Mouse (Mus musculus): ENCODE measurements around the gene Srgap1. TPM values are rescaled to one million over a fixed set of nuclear protein-coding genes. Genes with fewer than 3 reads are reported as not detected.

Gene Srgap1
- polyA plus RNA-seq, 1 experiment = 1.0 TPM

DNA sequence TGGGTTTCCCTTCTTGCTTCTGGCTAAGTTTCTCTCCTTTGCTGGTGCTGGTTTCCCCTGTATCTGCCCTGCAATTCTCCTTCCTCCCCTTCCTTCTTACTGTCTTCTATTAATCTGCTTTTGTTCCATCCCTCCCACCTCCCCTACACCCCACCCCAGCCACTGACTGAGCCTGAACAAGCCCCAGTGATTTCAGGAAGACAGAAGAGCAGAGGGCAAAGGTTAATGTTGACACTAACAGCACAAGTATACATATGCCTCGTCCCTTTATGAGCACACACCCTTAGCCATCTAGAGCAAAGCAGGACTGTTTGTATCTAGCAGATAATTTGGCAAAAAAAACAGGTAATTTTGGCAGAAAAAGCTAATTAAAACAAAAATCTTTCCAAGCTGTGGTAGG is 291.3 kb downstream of the Srgap1 start:
- WGBS = 62% methylated on average over 1 of the region's 1 CpGs
- no peak overlapping the region for H3K27ac ChIP-seq (ENCODE audit: control insufficient read depth, insufficient read depth, low read depth, low read length, poor library complexity)
- no peak overlapping the region for H3K4me3 ChIP-seq (replicated peaks; ENCODE audit: control insufficient read depth, low read depth, low read length)
- no peak for TF ChIP-seq CTCF (IDR thresholded peaks at IDR 0.05; ENCODE audit: control insufficient read depth, insufficient read depth, low read length)
- TF ChIP-seq POLR2A (IDR thresholded peaks at IDR 0.05; ENCODE audit: borderline replicate concordance, control insufficient read depth, low read depth, low read length) = no peak
- no peaks in the 10 kb centered on the region for H3K4me1 ChIP-seq (ENCODE audit: control insufficient read depth, insufficient read depth, low read length)

- H3K4me3 ChIP-seq (replicated peaks; ENCODE audit: control insufficient read depth, low read depth, low read length) = no peak overlapping the region
- no peak overlapping the region for H3K27ac ChIP-seq (ENCODE audit: control insufficient read depth, insufficient read depth, low read depth, low read length, poor library complexity)
- no peaks in the 10 kb centered on the region for H3K4me1 ChIP-seq (ENCODE audit: control insufficient read depth, insufficient read depth, low read length)
- WGBS = 66% methylated on average over 5 of the region's 5 CpGs
- TF ChIP-seq CTCF (IDR thresholded peaks at IDR 0.05; ENCODE audit: control insufficient read depth, insufficient read depth, low read length) (no peak), POLR2A (IDR thresholded peaks at IDR 0.05; ENCODE audit: borderline replicate concordance, control insufficient read depth, low read depth, low read length) (no peak)
Measured at GRCm38 (mm10) chr10:121754237-121754636, 292.9 kb downstream of the Srgap1 start.

- TF ChIP-seq POLR2A (IDR thresholded peaks at IDR 0.05; ENCODE audit: borderline replicate concordance, control insufficient read depth, low read depth, low read length) (no peak), CTCF (IDR thresholded peaks at IDR 0.05; ENCODE audit: control insufficient read depth, insufficient read depth, low read length) (no peak)
- Histone ChIP-seq H3K4me1 (ENCODE audit: control insufficient read depth, insufficient read depth, low read length) (no peaks in the 10 kb centered on the region), H3K27ac (ENCODE audit: control insufficient read depth, insufficient read depth, low read depth, low read length, poor library complexity) (peak overlapping the region; percentile 40), H3K4me3 (replicated peaks; ENCODE audit: control insufficient read depth, low read depth, low read length) (peak overlapping the region; percentile 25)
- 71% methylated on average over 12 of the region's 12 CpGs for WGBS
Measured at GRCm38 (mm10) chr10:121750175-121750574, 296.9 kb downstream of the Srgap1 start.

DNA sequence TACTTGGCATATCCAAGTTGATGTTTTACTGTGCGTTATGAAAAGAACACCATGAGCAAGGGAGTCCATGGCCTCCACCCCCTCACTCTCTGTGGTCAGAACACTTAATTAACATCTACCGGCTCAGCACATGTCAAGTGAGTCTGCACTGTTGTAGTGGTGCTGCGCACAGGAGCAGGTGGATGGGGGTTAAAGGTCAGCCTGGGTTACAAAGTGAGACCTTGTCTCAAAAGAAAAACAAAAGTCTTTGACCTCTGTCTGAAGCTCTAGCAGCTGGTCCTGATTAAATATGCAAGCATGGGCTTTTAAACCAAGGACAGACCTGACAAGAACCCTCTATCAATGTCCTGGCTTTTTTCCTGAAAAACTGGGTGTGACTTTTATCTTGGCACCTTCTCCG is 304.8 kb downstream of the Srgap1 start:
- H3K27ac ChIP-seq (ENCODE audit: control insufficient read depth, insufficient read depth, low read depth, low read length, poor library complexity) = no peak overlapping the region
- WGBS = 75% methylated on average over 4 of the region's 4 CpGs
- H3K4me3 ChIP-seq (replicated peaks; ENCODE audit: control insufficient read depth, low read depth, low read length) = no peak overlapping the region
- H3K4me1 ChIP-seq (ENCODE audit: control insufficient read depth, insufficient read depth, low read length) = no peaks in the 10 kb centered on the region; the same call in 1 of the 2 replicates
- TF ChIP-seq CTCF (IDR thresholded peaks at IDR 0.05; ENCODE audit: control insufficient read depth, insufficient read depth, low read length) = no peak
- no peak for TF ChIP-seq POLR2A (IDR thresholded peaks at IDR 0.05; ENCODE audit: borderline replicate concordance, control insufficient read depth, low read depth, low read length)

DNA sequence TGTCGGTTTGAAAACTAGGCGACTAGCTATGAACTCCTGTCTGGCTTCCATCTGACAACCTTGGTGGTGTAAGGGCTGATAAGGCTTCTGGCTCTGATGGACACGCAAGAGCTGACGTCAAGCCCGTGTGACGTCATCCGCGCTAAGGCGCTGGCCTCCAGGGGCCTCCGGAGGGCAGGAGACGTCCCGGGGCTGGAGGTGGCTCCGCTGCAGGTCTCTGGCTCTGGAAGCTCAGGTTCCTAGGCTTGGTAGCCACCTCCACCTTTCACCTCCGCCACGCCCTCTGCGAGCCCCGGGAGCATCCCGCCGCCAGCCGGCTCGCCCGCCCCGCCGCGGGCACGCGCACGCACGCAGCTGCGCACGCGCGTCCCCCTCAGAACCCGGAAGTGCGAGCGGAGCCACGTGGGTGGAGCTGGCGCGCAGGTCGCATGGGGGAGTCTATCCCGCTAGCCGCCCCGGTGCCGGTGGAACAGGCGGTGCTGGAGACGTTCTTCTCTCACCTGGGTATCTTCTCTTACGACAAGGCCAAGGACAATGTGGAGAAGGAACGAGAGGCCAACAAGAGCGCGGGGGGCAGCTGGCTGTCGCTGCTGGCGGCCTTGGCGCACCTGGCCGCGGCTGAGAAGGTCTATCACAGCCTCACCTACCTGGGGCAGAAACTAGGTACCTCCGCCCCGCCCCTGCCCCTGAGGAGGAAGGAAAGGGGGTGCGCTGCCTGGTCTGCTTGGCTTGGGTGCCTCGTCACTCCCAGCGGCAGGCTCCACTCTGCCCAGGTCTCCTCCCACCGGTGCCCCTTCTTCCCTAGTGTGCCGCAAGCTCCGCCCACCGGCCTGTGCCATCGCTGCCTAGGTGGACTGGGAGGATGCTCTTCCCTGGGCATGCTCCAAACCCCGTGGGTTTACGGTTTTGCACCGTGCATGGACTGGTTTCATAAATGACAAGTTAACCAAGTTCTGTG is 307.3 kb downstream of the Srgap1 start, which contains the start of gene BC048403:
BC048403 (plus strand) TSS at position 390 of the 958 bp plus-strand sequence.
- TF ChIP-seq CTCF (IDR thresholded peaks at IDR 0.05; ENCODE audit: control insufficient read depth, insufficient read depth, low read length) (no peak), POLR2A (IDR thresholded peaks at IDR 0.05; ENCODE audit: borderline replicate concordance, control insufficient read depth, low read depth, low read length) (peak; percentile 68; the same call in 1 of the 2 replicates)
- Histone ChIP-seq H3K27ac (ENCODE audit: control insufficient read depth, insufficient read depth, low read depth, low read length, poor library complexity) (peak within 1 kb of the TSS; percentile 9; the same call in 1 of the 2 replicates), H3K4me3 (replicated peaks; ENCODE audit: control insufficient read depth, low read depth, low read length) (peak within 1 kb of the TSS; percentile 87), H3K4me1 (ENCODE audit: control insufficient read depth, insufficient read depth, low read length) (no peaks in the 10 kb centered on the region; the same call in 1 of the 2 replicates)
- under 1% methylated on average over 66 of the region's 68 CpGs for WGBS

DNA sequence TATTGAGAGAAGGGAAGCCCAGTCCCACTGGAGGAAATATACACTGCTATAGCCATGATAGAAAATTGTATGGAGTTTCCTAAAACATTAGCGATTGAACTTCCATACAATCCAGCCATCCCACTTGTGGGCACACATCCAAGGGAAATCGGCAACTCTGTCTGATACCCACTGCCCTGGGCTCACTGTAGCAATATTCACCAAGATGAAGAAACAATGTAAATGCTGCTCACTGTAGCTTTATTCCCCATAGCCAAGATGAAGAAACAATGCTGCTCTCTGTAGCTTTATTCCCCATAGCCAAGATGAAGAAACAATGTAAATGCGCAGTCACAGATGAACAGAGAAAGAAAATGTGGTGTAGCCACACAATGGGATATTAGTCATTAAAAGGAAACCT is 309.9 kb downstream of the Srgap1 start:
- Histone ChIP-seq H3K4me1 (ENCODE audit: control insufficient read depth, insufficient read depth, low read length) (no peaks in the 10 kb centered on the region; the same call in 1 of the 2 replicates), H3K4me3 (replicated peaks; ENCODE audit: control insufficient read depth, low read depth, low read length) (no peak overlapping the region), H3K27ac (ENCODE audit: control insufficient read depth, insufficient read depth, low read depth, low read length, poor library complexity) (no peak overlapping the region)
- 88% methylated on average over 3 of the region's 3 CpGs for WGBS
- TF ChIP-seq CTCF (IDR thresholded peaks at IDR 0.05; ENCODE audit: control insufficient read depth, insufficient read depth, low read length) (no peak), POLR2A (IDR thresholded peaks at IDR 0.05; ENCODE audit: borderline replicate concordance, control insufficient read depth, low read depth, low read length) (no peak)

DNA sequence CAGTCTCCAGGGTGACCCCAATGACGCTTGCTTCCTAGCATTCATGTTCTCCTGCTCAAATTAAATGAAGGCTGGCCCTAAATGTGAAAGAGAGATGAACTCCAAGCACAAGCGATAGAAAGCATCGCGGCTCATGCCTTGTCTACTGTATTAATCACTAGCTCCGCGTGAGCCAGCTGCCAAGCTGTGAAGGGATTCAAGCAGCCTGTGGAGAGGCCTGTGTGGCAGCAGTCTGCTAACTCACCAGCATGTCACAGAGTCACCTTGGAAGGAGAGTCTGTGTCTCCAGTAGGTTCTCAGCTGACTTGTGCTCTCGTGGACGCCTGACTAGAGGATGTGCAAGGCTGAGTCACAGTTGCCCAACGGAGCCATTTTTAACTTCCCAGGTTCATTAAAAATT is 314.6 kb downstream of the Srgap1 start:
- no peak overlapping the region for H3K4me3 ChIP-seq (replicated peaks; ENCODE audit: control insufficient read depth, low read depth, low read length)
- H3K27ac ChIP-seq (ENCODE audit: control insufficient read depth, insufficient read depth, low read depth, low read length, poor library complexity) = no peak overlapping the region
- TF ChIP-seq POLR2A (IDR thresholded peaks at IDR 0.05; ENCODE audit: borderline replicate concordance, control insufficient read depth, low read depth, low read length) = no peak
- no peak for TF ChIP-seq CTCF (IDR thresholded peaks at IDR 0.05; ENCODE audit: control insufficient read depth, insufficient read depth, low read length)
- no peaks in the 10 kb centered on the region for H3K4me1 ChIP-seq (ENCODE audit: control insufficient read depth, insufficient read depth, low read length)
- WGBS = 87% methylated on average over 9 of the region's 9 CpGs

DNA sequence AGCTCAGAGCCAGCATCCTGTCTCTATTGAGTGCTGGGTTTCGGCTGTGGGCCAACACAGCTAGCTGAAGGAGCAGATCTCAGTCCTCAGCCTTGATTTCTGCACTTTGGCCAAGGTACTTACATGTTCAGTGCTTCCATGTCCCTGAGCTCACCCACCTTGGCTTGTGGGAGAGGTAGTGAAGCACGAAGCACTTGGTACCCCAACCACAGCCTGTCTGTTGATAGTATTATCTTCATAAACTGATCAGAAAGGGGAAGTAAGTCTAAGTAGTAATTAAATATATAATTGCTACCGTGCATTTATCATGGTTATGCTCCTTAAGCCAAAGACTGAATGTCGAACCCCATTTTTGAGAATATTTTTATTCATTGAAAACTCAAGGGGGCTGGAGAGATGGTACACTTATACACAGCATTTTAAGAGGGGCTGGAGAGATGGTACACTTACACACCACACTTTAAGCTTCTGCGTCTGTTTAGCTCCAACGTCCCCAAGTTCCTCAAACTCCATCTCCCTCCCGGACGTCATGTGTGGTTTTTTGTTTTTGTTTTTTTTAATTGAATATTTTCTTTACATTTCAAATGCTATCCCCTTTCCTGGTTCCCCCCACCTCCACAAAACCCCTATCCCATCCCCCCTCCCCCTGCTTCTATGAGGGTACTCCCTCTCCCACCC is 315.9 kb downstream of the Srgap1 start:
- no peak overlapping the region for H3K27ac ChIP-seq (ENCODE audit: control insufficient read depth, insufficient read depth, low read depth, low read length, poor library complexity)
- no peak overlapping the region for H3K4me3 ChIP-seq (replicated peaks; ENCODE audit: control insufficient read depth, low read depth, low read length)
- no peak for TF ChIP-seq POLR2A (IDR thresholded peaks at IDR 0.05; ENCODE audit: borderline replicate concordance, control insufficient read depth, low read depth, low read length)
- TF ChIP-seq CTCF (IDR thresholded peaks at IDR 0.05; ENCODE audit: control insufficient read depth, insufficient read depth, low read length) = no peak
- no peaks in the 10 kb centered on the region for H3K4me1 ChIP-seq (ENCODE audit: control insufficient read depth, insufficient read depth, low read length)
- 16% methylated on average over 8 of the region's 8 CpGs for WGBS

Other genes with a start within 250 kb of the Srgap1 start
- gene Rxylt1, start 50.1 kb upstream of the Srgap1 start, polyA plus RNA-seq (2011; ENCODE audit: insufficient read depth, insufficient read length, low replicate concordance, missing spikeins) = 3.9 and 11.9 TPM in 2 replicates